Mouse (Mus musculus) liver, adult 10 weeks (tissue): ENCODE measurements around the gene Rab5b. TPM values are rescaled to one million over a fixed set of nuclear protein-coding genes. Genes with fewer than 3 reads are reported as not detected.

ENCODE experiments used
- polyA plus RNA-seq: library from polyadenylated mRNA; stranded (reverse); fragments of 350-450 nt; fragmentation: Illumina TruSeq; extraction: RNeasy Lipid Tissue Mini Kit (QIAGEN cat#74804); gene quantifications from one replicate; pipeline ENCODE4 v1.2.3, GENCODE M21; 2014; ENCODE audit warnings: low read depth, low replicate concordance

Gene Rab5b
- polyA plus RNA-seq = 81.8 TPM

GRCm38 (mm10) chr10:128695992-128696807 is at the start of gene Rab5b:
Gene Rab5b (minus strand): TSS chr10:128696264.

GRCm38 (mm10) chr10:128744680-128745601 is 48.9 kb upstream of the Rab5b start, which contains the start of gene Dgka:
Gene Dgka (minus strand): TSS chr10:128744855.

GRCm38 (mm10) chr10:128704491-128705316 is 8.6 kb upstream of the Rab5b start, which contains the start of gene Cdk2:
Gene Cdk2 (minus strand): TSS chr10:128705031.

GRCm38 (mm10) chr10:128703895-128704294 is 7.8 kb upstream of the Rab5b start, which contains the start of gene Pmel:
Gene Pmel (plus strand): TSS chr10:128704195.

GRCm38 (mm10) chr10:128673763-128674468 is 22.1 kb downstream of the Rab5b start, which contains the start of gene Suox:
Gene Suox (minus strand): TSS chr10:128674073.

GRCm38 (mm10) chr10:128645111-128646011 is 50.7 kb downstream of the Rab5b start, which contains the start of gene Ikzf4:
Gene Ikzf4 (minus strand): TSS chr10:128645991.

Other genes with a start within 250 kb of the Rab5b start
- 34.1 TPM for gene Smarcc2, start 237.0 kb downstream of the Rab5b start, polyA plus RNA-seq
- gene Myl6, start 202.1 kb downstream of the Rab5b start, polyA plus RNA-seq = 58.1 TPM
- not detected for gene Myl6b, start 197.6 kb downstream of the Rab5b start, polyA plus RNA-seq
- gene Esyt1, start 170.4 kb downstream of the Rab5b start, polyA plus RNA-seq = 1.4 TPM
- 0.85 TPM for gene Zc3h10, start 148.5 kb downstream of the Rab5b start, polyA plus RNA-seq
- gene Rpl41, start 147.0 kb downstream of the Rab5b start, polyA plus RNA-seq = 17.9 TPM
- 57.7 TPM for gene Pa2g4, start 130.3 kb downstream of the Rab5b start, polyA plus RNA-seq
- gene Erbb3, start 106.6 kb downstream of the Rab5b start, polyA plus RNA-seq = 51.1 TPM
- 7.3 TPM for gene Rps26, start 69.5 kb downstream of the Rab5b start, polyA plus RNA-seq
- 0.13 TPM for gene Ikzf4, start 50.3 kb downstream of the Rab5b start, polyA plus RNA-seq
- gene Suox, start 22.2 kb downstream of the Rab5b start, polyA plus RNA-seq = 75.1 TPM
- not detected for gene Pmel, start 7.9 kb upstream of the Rab5b start, polyA plus RNA-seq
- 5.6 TPM for gene Cdk2, start 8.8 kb upstream of the Rab5b start, polyA plus RNA-seq
- gene Dgka, start 48.6 kb upstream of the Rab5b start, polyA plus RNA-seq = 5.1 TPM
- 2.5 TPM for gene Pym1, start 51.6 kb upstream of the Rab5b start, polyA plus RNA-seq
- 56.0 TPM for gene Mmp19, start 94.6 kb upstream of the Rab5b start, polyA plus RNA-seq
- gene Dnajc14, start 107.8 kb upstream of the Rab5b start, polyA plus RNA-seq = 19.5 TPM
- gene Tmem198b, start 108.1 kb upstream of the Rab5b start, polyA plus RNA-seq = 2.1 TPM
- gene Sarnp, start 121.1 kb upstream of the Rab5b start, polyA plus RNA-seq = 153 TPM
- gene Ormdl2, start 125.4 kb upstream of the Rab5b start, polyA plus RNA-seq = 126 TPM
- gene Gdf11, start 195.5 kb upstream of the Rab5b start, polyA plus RNA-seq = not detected
- gene Cd63, start 204.7 kb upstream of the Rab5b start, polyA plus RNA-seq = 7.7 TPM
- gene Rdh5, start 226.6 kb upstream of the Rab5b start, polyA plus RNA-seq = 7.7 TPM
- gene Bloc1s1, start 227.8 kb upstream of the Rab5b start, polyA plus RNA-seq = 15.0 TPM
- 0.69 TPM for gene Itga7, start 237.6 kb upstream of the Rab5b start, polyA plus RNA-seq